Mouse (Mus musculus): ENCODE results near the gene Sgsm1.

- TF ChIP-seq CTCF (IDR thresholded peaks at IDR 0.05; ENCODE audit: low read depth, low read length), result no peak
- TF ChIP-seq POLR2A (IDR thresholded peaks at IDR 0.05; ENCODE audit: insufficient read depth, low read length), result no peak
- TF ChIP-seq EP300 (IDR thresholded peaks at IDR 0.05; ENCODE audit: insufficient read depth, low read depth, low read length), result no peak
These were observed 103.8 kb downstream of the Sgsm1 start for GRCm38 (mm10) chr5:113206670-113207352.

Data from ES-Bruce4 (cell line).